Mouse (Mus musculus): ENCODE measurements at regions not wholly inside any gene's neighbourhood (a gene's known extent, or its start where the extent isn't known, plus 50 kb on each side); places are given as distances from the start of the nearest gene placed in this dataset.
A peak's percentile ranks its signal among the peaks of the same experiment; 100 is the strongest.

DNA sequence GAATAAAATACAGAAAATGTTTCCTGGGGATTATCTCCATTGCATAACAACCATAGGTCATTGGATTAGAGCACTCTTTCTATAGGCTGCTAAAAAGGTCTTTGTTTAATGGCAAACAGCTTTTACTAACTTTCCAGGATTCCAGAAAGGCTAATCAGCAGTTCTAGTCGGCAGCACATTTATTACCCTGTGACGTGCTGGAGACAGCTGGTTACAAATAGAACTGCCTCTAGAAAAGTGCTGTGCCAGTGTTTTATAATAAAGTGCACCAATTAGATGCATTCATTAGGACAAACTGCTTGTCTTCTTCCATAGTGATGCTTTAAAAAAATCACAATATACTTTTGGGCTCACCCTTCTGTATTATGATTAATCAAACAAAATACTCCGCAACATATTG, 466.2 kb downstream of the Pabpc4l start:
- DNase-seq (ENCODE audit: low spot score), result no peak

DNA sequence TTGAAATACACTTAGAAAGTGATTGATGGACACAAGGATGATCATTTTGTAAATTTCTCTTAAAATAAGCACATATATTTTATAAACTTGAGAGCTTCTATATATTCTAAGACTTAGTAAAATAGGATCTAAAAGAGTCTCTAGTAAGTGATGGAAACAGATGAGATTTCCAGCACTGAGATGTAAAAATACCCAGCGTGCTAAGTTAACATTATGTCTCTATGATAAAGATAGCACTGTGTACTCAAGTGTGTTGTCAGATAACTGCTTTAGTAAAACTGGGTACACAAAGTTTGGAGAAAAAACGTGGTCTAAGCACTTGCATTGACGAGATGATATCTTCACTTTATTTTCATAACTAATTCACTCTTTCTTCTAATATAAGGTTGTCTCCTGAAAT, 479.4 kb downstream of the Pabpc4l start:
- peak; percentile 4 for DNase-seq (ENCODE audit: low spot score)

DNA sequence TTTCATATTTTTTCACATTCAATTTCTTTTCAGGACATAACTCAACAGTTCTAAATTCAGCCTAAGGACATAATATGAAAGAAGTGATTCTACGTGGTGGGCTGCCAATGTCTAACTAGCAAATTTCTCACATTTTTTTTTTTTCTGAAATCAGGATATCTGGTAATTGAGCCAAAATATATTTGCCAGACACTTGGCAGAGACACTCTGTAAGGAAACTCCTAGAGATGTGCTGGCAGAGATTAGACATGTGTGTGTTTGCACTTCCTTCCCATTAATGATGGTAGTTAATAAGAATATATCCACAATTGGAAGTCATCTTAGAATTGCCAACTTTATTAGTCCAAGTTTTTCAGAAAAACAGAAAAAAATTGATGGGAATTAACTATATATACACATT, 513.6 kb downstream of the Pabpc4l start:
- DNase-seq (ENCODE audit: low spot score), result no peak

DNA sequence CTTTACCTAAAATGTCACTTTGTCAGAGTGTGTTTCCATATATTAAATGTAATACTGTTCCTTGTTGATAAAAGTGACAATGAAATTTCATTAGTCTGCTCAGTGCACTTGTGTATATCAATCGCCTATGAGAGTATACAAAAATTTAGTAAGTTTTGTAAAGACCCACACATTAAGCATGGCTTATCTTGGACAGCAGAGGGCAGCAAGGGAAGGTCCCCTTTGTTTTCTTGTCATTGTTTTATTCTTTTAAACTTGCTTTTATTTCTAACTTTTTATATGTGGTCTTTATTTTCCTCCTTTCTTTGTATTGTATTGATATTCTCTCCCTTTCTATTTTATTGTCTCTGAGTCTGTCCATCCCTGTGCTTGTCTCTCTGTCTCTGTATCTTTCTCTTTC, 523.7 kb downstream of the Pabpc4l start:
- no peak for DNase-seq (ENCODE audit: low spot score)

Data from left cerebral cortex, adult 11 months (tissue).